Mouse (Mus musculus): ENCODE measurements around the gene Gng13. TPM values are rescaled to one million over a fixed set of nuclear protein-coding genes. Genes with fewer than 3 reads are reported as not detected.

The Gng13 gene
- polyA plus RNA-seq (2012; ENCODE audit: low replicate concordance): not detected in 2 replicates

GRCm38 (mm10) chr17:25716711-25717637, at the start of gene Gng13:
TSS of gene Gng13 (plus strand) at chr17:25717171.

GRCm38 (mm10) chr17:25727265-25728008, 10.5 kb downstream of the Gng13 start, which contains the start of the genes Chtf18 and Rpusd1:
TSS of gene Chtf18 (minus strand) at chr17:25727419.
TSS of gene Rpusd1 (plus strand) at chr17:25727670.

GRCm38 (mm10) chr17:25735745-25736144, 18.8 kb downstream of the Gng13 start, which contains the start of gene Mslnl:
TSS of gene Mslnl (plus strand) at chr17:25736042.

GRCm38 (mm10) chr17:25754241-25754640, 37.3 kb downstream of the Gng13 start, which contains the start of gene Msln:
TSS of gene Msln (minus strand) at chr17:25754378.

Other genes with a start within 250 kb of the Gng13 start
- 0.12 TPM in 1 of 2 replicates, not detected in the other for gene Sstr5, start 219.9 kb upstream of the Gng13 start, polyA plus RNA-seq (2012; ENCODE audit: low replicate concordance)
- gene Sox8, start 146.5 kb upstream of the Gng13 start, polyA plus RNA-seq (2012; ENCODE audit: low replicate concordance): 0.10 and 0.16 TPM in 2 replicates
- gene Lmf1, start 138.1 kb upstream of the Gng13 start, polyA plus RNA-seq (2012; ENCODE audit: low replicate concordance): 18.7 and 20.7 TPM in 2 replicates
- 13.6 and 24.2 TPM in 2 replicates for gene Chtf18, start 10.2 kb downstream of the Gng13 start, polyA plus RNA-seq (2012; ENCODE audit: low replicate concordance)
- gene Rpusd1, start 10.5 kb downstream of the Gng13 start, polyA plus RNA-seq (2012; ENCODE audit: low replicate concordance): 26.6 and 48.2 TPM in 2 replicates
- gene Mslnl, start 18.9 kb downstream of the Gng13 start, polyA plus RNA-seq (2012; ENCODE audit: low replicate concordance): not detected in 2 replicates
- 0.06 TPM in 1 of 2 replicates, not detected in the other for gene Msln, start 37.2 kb downstream of the Gng13 start, polyA plus RNA-seq (2012; ENCODE audit: low replicate concordance)
- 16.2 and 23.3 TPM in 2 replicates for gene Narfl, start 56.6 kb downstream of the Gng13 start, polyA plus RNA-seq (2012; ENCODE audit: low replicate concordance)
- 34.3 and 35.1 TPM in 2 replicates for gene Haghl, start 68.5 kb downstream of the Gng13 start, polyA plus RNA-seq (2012; ENCODE audit: low replicate concordance)
- gene Ccdc78, start 69.4 kb downstream of the Gng13 start, polyA plus RNA-seq (2012; ENCODE audit: low replicate concordance): not detected in 2 replicates
- gene Fam173a, start 75.7 kb downstream of the Gng13 start, polyA plus RNA-seq (2012; ENCODE audit: low replicate concordance): 23.5 and 44.0 TPM in 2 replicates
- not detected in 2 replicates for gene AC134908.4, start 78.5 kb downstream of the Gng13 start, polyA plus RNA-seq (2012; ENCODE audit: low replicate concordance)
- 51.5 and 71.8 TPM in 2 replicates for gene Metrn, start 80.0 kb downstream of the Gng13 start, polyA plus RNA-seq (2012; ENCODE audit: low replicate concordance)
- gene Fbxl16, start 91.9 kb downstream of the Gng13 start, polyA plus RNA-seq (2012; ENCODE audit: low replicate concordance): 0.73 and 0.79 TPM in 2 replicates
- gene Wdr24, start 106.5 kb downstream of the Gng13 start, polyA plus RNA-seq (2012; ENCODE audit: low replicate concordance): 3.5 and 10.2 TPM in 2 replicates
- gene Jmjd8, start 111.7 kb downstream of the Gng13 start, polyA plus RNA-seq (2012; ENCODE audit: low replicate concordance): 7.2 and 7.4 TPM in 2 replicates
- 69.3 and 104 TPM in 2 replicates for gene Stub1, start 116.2 kb downstream of the Gng13 start, polyA plus RNA-seq (2012; ENCODE audit: low replicate concordance)
- gene Rhbdl1, start 120.1 kb downstream of the Gng13 start, polyA plus RNA-seq (2012; ENCODE audit: low replicate concordance): 2.5 and 3.8 TPM in 2 replicates
- gene Gm20683, start 124.6 kb downstream of the Gng13 start, polyA plus RNA-seq (2012; ENCODE audit: low replicate concordance): 10.5 and 16.1 TPM in 2 replicates
- gene Rhot2, start 127.7 kb downstream of the Gng13 start, polyA plus RNA-seq (2012; ENCODE audit: low replicate concordance): 159 and 168 TPM in 2 replicates
- 8.8 and 9.7 TPM in 2 replicates for gene Wdr90, start 144.3 kb downstream of the Gng13 start, polyA plus RNA-seq (2012; ENCODE audit: low replicate concordance)
- gene Mcrip2, start 151.6 kb downstream of the Gng13 start, polyA plus RNA-seq (2012; ENCODE audit: low replicate concordance): 23.1 and 35.5 TPM in 2 replicates
- 39.0 and 56.9 TPM in 2 replicates for gene Mettl26, start 157.9 kb downstream of the Gng13 start, polyA plus RNA-seq (2012; ENCODE audit: low replicate concordance)
- gene Wfikkn1, start 163.7 kb downstream of the Gng13 start, polyA plus RNA-seq (2012; ENCODE audit: low replicate concordance): 0.97 and 2.3 TPM in 2 replicates
- gene Rab40c, start 202.6 kb downstream of the Gng13 start, polyA plus RNA-seq (2012; ENCODE audit: low replicate concordance): 16.9 and 27.8 TPM in 2 replicates
- 98.3 and 349 TPM in 2 replicates for gene Pigq, start 227.8 kb downstream of the Gng13 start, polyA plus RNA-seq (2012; ENCODE audit: low replicate concordance)
- 5.3 TPM in 1 of 2 replicates, not detected in the other for gene Nhlrc4, start 227.8 kb downstream of the Gng13 start, polyA plus RNA-seq (2012; ENCODE audit: low replicate concordance)
- 0.05 TPM in 1 of 2 replicates, not detected in the other for gene A930017K11Rik, start 235.4 kb downstream of the Gng13 start, polyA plus RNA-seq (2012; ENCODE audit: low replicate concordance)